In the genomic region with DNA sequence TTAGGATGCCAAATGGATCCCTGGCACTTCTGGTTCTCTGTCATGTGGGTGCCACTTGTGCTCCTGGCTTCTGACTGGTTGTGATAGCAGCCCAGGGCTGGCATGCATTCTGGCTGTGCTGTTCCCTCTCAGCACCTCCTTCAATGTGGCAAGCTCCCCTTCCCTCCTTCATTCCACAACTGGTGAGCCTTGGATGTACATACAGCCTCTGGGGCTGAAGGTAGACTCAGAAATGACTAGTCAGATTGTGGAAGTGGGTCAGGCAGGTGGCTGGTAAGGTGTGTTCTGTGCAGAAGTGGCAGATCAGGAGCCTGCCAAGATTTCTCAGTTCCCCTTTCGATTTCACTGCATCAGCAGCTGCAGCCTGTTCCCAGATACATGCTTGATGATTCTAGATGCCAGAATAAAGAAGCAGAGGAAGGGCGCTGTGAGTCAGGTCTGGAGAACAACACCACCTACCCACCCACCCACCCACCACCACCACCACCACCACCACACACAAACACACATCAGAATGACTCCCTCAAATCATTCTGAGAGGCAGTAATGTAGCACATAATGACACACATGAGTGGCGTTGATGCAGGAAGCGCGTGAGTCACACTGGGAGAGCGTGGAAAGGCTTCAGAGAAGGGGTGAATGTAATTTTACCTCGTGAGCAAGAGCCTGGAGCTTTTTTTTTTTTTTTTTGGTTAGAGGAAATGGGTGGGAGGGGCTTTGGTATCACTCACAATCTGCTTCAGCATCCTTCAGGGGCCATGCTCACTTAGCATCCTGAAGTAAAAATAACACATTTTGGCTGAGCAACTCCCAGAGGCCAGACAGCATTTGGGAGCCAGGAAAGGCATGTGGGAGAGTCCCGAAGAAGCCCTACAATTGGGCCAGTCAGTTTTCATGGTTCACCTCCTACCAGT, we compare ENCODE assay signal across 10 mouse cellular contexts.
DNase-seq lines count a peak whose midpoint lies in the region; ATAC-seq and TF ChIP-seq lines count a peak whose summit lies in the region.
"Had no signal": no experiment of that assay in that cellular context is flagged by ENCODE, and none has a peak within 500 bp of the region (broad histone marks: within the 10 kb centered on the region; RNA-seq: fewer than 3 reads in every experiment).

No protein-coding gene starts in this region.

- no peak overlapping the region for H3K9ac ChIP-seq in forebrain, postnatal 0 days
- H3K9ac ChIP-seq in forebrain, embryonic 15.5 days (replicated peaks), result no peak overlapping the region
- H3K9ac ChIP-seq: embryonic facial prominence, embryonic 15.5 days; liver, embryonic 13.5 days had no signal

- H3K4me1 ChIP-seq in forebrain, postnatal 0 days (ENCODE audit: insufficient read depth), result no peaks in the 10 kb centered on the region
- no peaks in the 10 kb centered on the region for H3K4me1 ChIP-seq in forebrain, embryonic 15.5 days
- H3K4me1 ChIP-seq: embryonic facial prominence, embryonic 15.5 days; liver, embryonic 13.5 days had no signal

- peak; percentile 40 for DNase-seq in forebrain, postnatal 0 days
- peak; percentile 86 for DNase-seq in brain, adult 2 months (ENCODE audit: low read depth, low spot score)
- DNase-seq in layer of hippocampus, adult 11-12 months (ENCODE audit: low spot score), result peak; percentile 49
- DNase-seq in right cerebral cortex, postnatal 10 days (ENCODE audit: low spot score in 2 of 2), result peak; percentile 48 to 52
- DNase-seq in adipocyte (ENCODE audit: low spot score), result no peak
- DNase-seq in adrenal gland, postnatal 14 days, result no peak
- DNase-seq in neural tube, embryonic 10.5 days (ENCODE audit: extremely low spot score, low spot score), result no peak
- DNase-seq: liver, embryonic 13.5 days had no signal

- peak; percentile 81 for ATAC-seq in forebrain, postnatal 0 days
- no peak; the same call in 1 of the 2 replicates for ATAC-seq in forebrain, embryonic 15.5 days (replicated peaks)

- TF ChIP-seq CTCF in forebrain, postnatal 0 days (IDR thresholded peaks at IDR 0.05; ENCODE audit: low read depth), result no peak

- no peak overlapping the region for H3K4me2 ChIP-seq in forebrain, postnatal 0 days (ENCODE audit: low read depth)
- H3K4me2 ChIP-seq in forebrain, embryonic 15.5 days (replicated peaks), result no peak overlapping the region
- H3K4me2 ChIP-seq: embryonic facial prominence, embryonic 15.5 days; liver, embryonic 13.5 days had no signal

- 61% methylated on average over 8 of the region's 8 CpGs for WGBS in forebrain, postnatal 0 days
- 80% methylated on average over 8 of the region's 8 CpGs for WGBS in forebrain, embryonic 15.5 days

- no peaks in the 10 kb centered on the region for H3K9me3 ChIP-seq in forebrain, postnatal 0 days (ENCODE audit: low read length)
- no peaks in the 10 kb centered on the region for H3K9me3 ChIP-seq in forebrain, embryonic 15.5 days
- H3K9me3 ChIP-seq: embryonic facial prominence, embryonic 15.5 days; liver, embryonic 13.5 days had no signal

- H3K36me3 ChIP-seq in forebrain, postnatal 0 days (ENCODE audit: insufficient read depth), result no peaks in the 10 kb centered on the region
- no peaks in the 10 kb centered on the region for H3K36me3 ChIP-seq in forebrain, embryonic 15.5 days
- H3K36me3 ChIP-seq: embryonic facial prominence, embryonic 15.5 days; liver, embryonic 13.5 days had no signal

- H3K27me3 ChIP-seq in forebrain, postnatal 0 days (ENCODE audit: insufficient read depth, low read length), result no peaks in the 10 kb centered on the region
- no peaks in the 10 kb centered on the region for H3K27me3 ChIP-seq in forebrain, embryonic 15.5 days
- H3K27me3 ChIP-seq: embryonic facial prominence, embryonic 15.5 days; liver, embryonic 13.5 days had no signal

- H3K4me3 ChIP-seq in forebrain, postnatal 0 days (ENCODE audit: low read depth, low read length), result no peak overlapping the region
- no peak overlapping the region for H3K4me3 ChIP-seq in forebrain, embryonic 15.5 days
- H3K4me3 ChIP-seq: embryonic facial prominence, embryonic 15.5 days; liver, embryonic 13.5 days had no signal

- no peak overlapping the region for H3K27ac ChIP-seq in forebrain, postnatal 0 days (ENCODE audit: low read depth, low read length)
- no peak overlapping the region for H3K27ac ChIP-seq in forebrain, embryonic 15.5 days (replicated peaks)
- H3K27ac ChIP-seq: embryonic facial prominence, embryonic 15.5 days; liver, embryonic 13.5 days had no signal

Comparison
In these comparisons a context has a peak if more than half of its experiments do, and no peak if none do; other contexts are left out.
1. DNase-seq: peak in forebrain, postnatal 0 days (single experiment), brain, adult 2 months (single experiment), layer of hippocampus, adult 11-12 months (single experiment) and right cerebral cortex, postnatal 10 days (2 of 2); none in adipocyte (single experiment), adrenal gland, postnatal 14 days (single experiment) and neural tube, embryonic 10.5 days (single experiment).